Mouse (Mus musculus) T-helper 17 cell (primary cell): ENCODE measurements around the gene Gmps.

Source experiments
- in situ Hi-C, 2 experiments: fragments of 300-600 bp; cut with MboI, MseI; formaldehyde crosslinking; loops; 1 replicate in 1 of 2; 2 replicates in 1 of 2; pipeline ENCODE4 v1.15.1; 2025; ENCODE audit warnings: high pct_unique_total_duplicates in 2 of 2

The Gmps gene

GRCm38 (mm10) chr3:63975955-63976908 is at the start of gene Gmps:
Gene Gmps (plus strand): TSS chr3:63976106.
- in situ Hi-C loops, result loop anchor here (25.0 kb wide), 2 partner anchors 1386 to 1411 kb away; partner anchors contain the start of gene Ssr3 (in 1 of the 2)

GRCm38 (mm10) chr3:63928878-63929859 is 46.7 kb upstream of the Gmps start, which contains the start of gene E130311K13Rik:
Gene E130311K13Rik (minus strand): TSS chr3:63929472.
- in situ Hi-C loops, result loop anchor here in 1 of 2 experiments (5.0 kb wide), 1 partner anchor 33 kb away; the partner anchor contains the start of gene Slc33a1

- in situ Hi-C loops, result loop anchor here in 1 of 2 experiments (10.0 kb wide), 1 partner anchor 374 kb away; no protein-coding TSS in a partner anchor
Observed at GRCm38 (mm10) chr3:63938928-63939327, 37.0 kb upstream of the Gmps start.

- in situ Hi-C loops, result no loop called here
Observed at GRCm38 (mm10) chr3:63941204-63941850, 34.6 kb upstream of the Gmps start.

GRCm38 (mm10) chr3:63949837-63950236 is 26.1 kb upstream of the Gmps start:
- in situ Hi-C loops, result loop anchor here in 1 of 2 experiments (25.0 kb wide), 1 partner anchor 1587 kb away; the partner anchor contains the start of gene Tiparp

GRCm38 (mm10) chr3:63963421-63964099 is 12.3 kb upstream of the Gmps start:
- in situ Hi-C loops, result loop anchor here (5.0 to 25.0 kb wide), 2 partner anchors 36 to 1574 kb away; partner anchors contain the start of genes E130311K13Rik (in 1 of the 2) and Tiparp (in 1 of the 2)

- in situ Hi-C loops, result loop anchor here (5.0 to 25.0 kb wide), 2 partner anchors 37 to 1573 kb away; partner anchors contain the start of genes E130311K13Rik (in 1 of the 2) and Tiparp (in 1 of the 2)
Observed at GRCm38 (mm10) chr3:63964100-63964921, 11.6 kb upstream of the Gmps start, which contains the start of gene Slc33a1. Gene Slc33a1 (minus strand): TSS chr3:63964768.

- in situ Hi-C loops, result loop anchor here (5.0 to 25.0 kb wide), 2 partner anchors 38 to 1572 kb away; partner anchors contain the start of genes E130311K13Rik (in 1 of the 2) and Tiparp (in 1 of the 2)
Observed at GRCm38 (mm10) chr3:63964922-63965249, 11.0 kb upstream of the Gmps start.

- in situ Hi-C loops, result loop anchor here in 1 of 2 experiments (25.0 kb wide), 1 partner anchor 1571 kb away; the partner anchor contains the start of gene Tiparp
Observed at GRCm38 (mm10) chr3:63965929-63966328, 10.0 kb upstream of the Gmps start.

- in situ Hi-C loops, result loop anchor here (25.0 kb wide), 2 partner anchors 1384 to 1409 kb away; partner anchors contain the start of gene Ssr3 (in 1 of the 2)
Observed at GRCm38 (mm10) chr3:63977895-63978294, 2.0 kb downstream of the Gmps start.

- in situ Hi-C loops, result loop anchor here (10.0 to 25.0 kb wide), 4 partner anchors 1376 to 1968 kb away; partner anchors contain the start of genes Ccnl1 (in 1 of the 2) and Ssr3 (in 1 of the 2)
Observed at GRCm38 (mm10) chr3:63986656-63987055, 10.8 kb downstream of the Gmps start.

- in situ Hi-C loops, result loop anchor here (10.0 to 25.0 kb wide), 4 partner anchors 1373 to 1966 kb away; partner anchors contain the start of genes Ccnl1 (in 1 of the 2) and Ssr3 (in 1 of the 2)
Observed at GRCm38 (mm10) chr3:63988722-63989440, 13.0 kb downstream of the Gmps start.

- in situ Hi-C loops, result no loop called here
Observed at GRCm38 (mm10) chr3:64021436-64021835, 45.5 kb downstream of the Gmps start.

- in situ Hi-C loops, result no loop called here
Observed at GRCm38 (mm10) chr3:64021867-64022266, 46.0 kb downstream of the Gmps start.

GRCm38 (mm10) chr3:64029846-64030245 is 53.9 kb downstream of the Gmps start:
- in situ Hi-C loops, result loop anchor here in 1 of 2 experiments (25.0 kb wide), 1 partner anchor 757 kb away; no protein-coding TSS in a partner anchor

GRCm38 (mm10) chr3:64038136-64038841 is 62.4 kb downstream of the Gmps start:
- in situ Hi-C loops, result loop anchor here (5.0 to 25.0 kb wide), 2 partner anchors 49 to 749 kb away; no protein-coding TSS in a partner anchor
